Mouse (Mus musculus): ENCODE measurements around the gene Myo16. TPM values are rescaled to one million over a fixed set of nuclear protein-coding genes. Genes with fewer than 3 reads are reported as not detected.

The Myo16 gene
- total RNA-seq, 2 experiments from 2014 or later = 1.7 to 2.7 TPM

DNA sequence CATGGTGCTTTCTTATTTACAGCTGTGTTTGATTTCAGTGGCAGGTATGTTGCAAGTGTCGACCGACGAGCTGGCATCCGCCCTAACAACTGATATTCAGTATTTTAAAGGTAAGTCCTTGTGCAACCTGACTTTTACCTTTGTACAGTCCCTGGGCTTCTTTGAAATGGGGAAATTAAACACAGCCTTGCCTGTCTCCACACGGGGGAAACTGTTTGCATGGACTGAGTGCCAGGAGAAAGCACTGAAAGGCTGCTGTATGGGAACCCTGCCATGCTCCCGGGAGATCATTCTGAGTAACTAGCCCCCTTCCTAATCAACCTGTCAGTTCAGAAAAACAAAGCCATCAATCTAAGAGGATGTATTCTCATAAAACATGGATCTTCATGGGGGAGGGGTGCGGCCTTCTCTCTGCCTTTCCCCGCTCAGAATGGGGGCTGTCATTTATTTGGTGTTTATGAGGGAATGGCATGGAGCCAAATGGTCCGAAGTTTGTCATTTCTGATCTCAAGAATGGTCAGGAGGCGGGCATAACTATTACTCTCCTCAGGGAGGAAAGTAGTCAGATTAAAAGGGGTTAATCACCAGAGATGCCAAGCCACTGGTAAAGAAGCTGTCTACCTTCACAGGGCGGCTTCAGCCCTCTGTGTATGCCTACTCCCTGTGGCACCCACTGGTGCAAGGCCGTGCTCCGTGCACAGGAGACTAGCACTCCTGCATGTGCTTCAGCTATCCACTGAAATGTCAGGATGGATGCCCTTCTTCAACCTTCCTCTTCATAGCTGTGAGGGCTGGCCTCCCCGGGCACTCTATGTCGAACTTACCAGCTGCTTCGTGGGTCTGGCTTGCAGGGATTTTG lies 286.1 kb downstream of the Myo16 start:
- DNase-seq = no peak
- intact Hi-C loops (cut with DNase I; ENCODE audit: low total_unique reads) = loop anchor here (5.0 kb wide), 2 partner anchors 132 to 747 kb away; no protein-coding TSS in a partner anchor

DNA sequence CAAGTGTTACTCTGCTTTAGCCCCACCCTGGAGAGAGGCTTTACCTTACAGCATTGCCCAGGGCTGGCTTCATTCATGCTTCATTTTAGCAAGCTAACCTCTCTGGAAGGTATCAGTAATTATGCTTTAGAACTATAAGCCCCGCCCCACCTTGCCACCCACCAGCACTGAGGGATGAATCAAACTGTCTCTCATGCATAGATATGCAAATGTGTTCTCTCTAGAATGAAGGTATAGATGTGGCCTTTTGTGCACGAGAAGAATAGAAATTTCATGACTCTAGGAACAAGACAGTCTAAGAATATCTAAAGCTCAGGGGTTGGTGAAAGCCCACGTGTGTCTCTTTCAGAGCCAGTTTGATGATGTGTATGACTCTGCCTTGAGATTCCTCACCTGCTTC lies 288.9 kb downstream of the Myo16 start:
- intact Hi-C loops (cut with DNase I; ENCODE audit: low total_unique reads) = loop anchor here (5.0 kb wide), 2 partner anchors 130 to 745 kb away; no protein-coding TSS in a partner anchor
- DNase-seq = no peak

GRCm38 (mm10) chr8:10445011-10445410 lies 291.3 kb downstream of the Myo16 start:
- no peak for DNase-seq
- intact Hi-C loops (cut with DNase I; ENCODE audit: low total_unique reads) = no loop called here

DNA sequence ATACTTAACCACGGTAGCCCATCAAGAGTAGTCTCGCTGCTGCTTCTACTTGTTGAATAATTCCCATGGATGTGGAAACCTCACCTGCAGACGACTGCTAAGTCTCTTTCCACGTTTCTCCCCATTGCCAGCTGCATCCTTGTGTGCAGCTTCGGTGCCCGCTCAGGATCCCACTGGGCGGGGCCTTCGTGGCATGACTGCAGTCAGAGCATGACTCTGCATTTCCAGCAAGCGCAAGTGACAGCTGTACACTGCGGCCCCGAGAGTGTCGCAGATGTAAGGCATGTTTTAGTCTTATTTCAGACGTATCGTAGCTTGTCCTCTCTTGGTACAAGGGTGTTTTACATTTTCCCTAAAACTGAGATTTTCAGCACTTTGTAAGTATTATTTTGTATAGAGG lies 294.8 kb downstream of the Myo16 start:
- intact Hi-C loops (cut with DNase I; ENCODE audit: low total_unique reads) = no loop called here
- peak; percentile 44 for DNase-seq

GRCm38 (mm10) chr8:10453046-10453445 lies 299.3 kb downstream of the Myo16 start:
- intact Hi-C loops (cut with DNase I; ENCODE audit: low total_unique reads) = no loop called here
- DNase-seq = no peak

DNA sequence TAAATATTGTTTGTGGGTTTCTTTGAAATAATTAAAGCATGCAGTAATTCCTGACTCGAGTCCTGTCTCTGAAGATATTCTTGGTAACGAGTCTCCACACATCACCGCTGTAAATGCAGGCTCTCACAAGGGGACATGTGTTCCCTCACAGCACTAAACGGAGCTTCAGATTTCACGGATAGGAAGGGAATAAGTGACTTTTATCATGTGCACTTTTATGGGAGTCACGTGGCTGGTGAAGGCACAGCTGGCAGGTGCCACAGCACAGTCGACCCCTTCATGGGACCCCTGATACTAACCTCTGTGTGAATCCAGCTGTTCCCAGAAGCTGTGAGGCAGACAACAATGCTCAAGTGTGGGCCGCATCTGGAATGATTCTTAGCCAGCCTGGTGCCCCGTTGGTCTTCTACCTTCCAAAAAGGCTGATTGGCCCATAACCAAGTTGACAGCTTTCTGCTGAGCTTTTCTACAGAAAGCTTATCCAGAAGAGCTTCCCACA lies 304.5 kb downstream of the Myo16 start:
- intact Hi-C loops (cut with DNase I; ENCODE audit: low total_unique reads) = no loop called here

DNA sequence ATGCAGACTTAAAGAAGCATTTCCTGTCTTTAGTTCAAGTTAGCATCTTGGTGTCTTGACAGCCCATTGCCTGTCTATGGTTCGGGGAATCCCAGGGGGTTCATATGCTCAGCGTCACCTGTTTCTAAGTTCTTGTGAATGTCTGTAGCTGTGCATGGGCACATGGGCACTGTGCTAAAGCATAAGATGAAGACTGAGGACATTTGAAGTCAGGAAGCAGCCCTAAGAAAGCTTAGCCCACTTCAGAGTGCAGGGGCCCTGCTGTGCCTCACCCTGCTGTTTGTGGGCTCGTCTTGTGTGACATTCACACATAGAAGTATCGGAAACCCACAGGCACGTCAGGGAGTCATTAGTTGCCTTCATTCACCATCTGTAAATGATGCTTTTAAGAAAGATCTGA lies 308.6 kb downstream of the Myo16 start:
- intact Hi-C loops (cut with DNase I; ENCODE audit: low total_unique reads) = no loop called here
- no peak for DNase-seq

More for the DNA sequence above, 304.5 kb downstream of the Myo16 start:
- no peak for DNase-seq

DNA sequence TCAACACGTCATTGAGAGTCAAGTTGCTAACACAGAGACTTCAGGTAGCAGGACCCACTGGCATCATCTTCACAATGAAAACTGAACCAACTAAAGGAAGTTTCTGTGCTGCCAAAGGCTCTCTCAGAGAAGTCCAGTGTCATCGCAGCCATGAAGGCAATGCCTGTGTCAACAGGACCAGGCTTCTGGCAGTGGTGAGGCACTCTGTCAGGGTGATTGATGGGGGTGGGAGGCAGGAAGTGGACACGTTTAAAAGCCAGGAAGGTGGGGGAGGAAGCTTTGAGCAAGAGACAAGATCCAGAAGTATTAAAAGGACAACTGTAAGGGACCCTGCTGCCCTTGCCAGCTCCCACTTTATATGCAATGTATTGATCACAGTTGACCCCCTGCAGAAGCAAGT lies 314.8 kb downstream of the Myo16 start:
- intact Hi-C loops (cut with DNase I; ENCODE audit: low total_unique reads) = no loop called here

GRCm38 (mm10) chr8:10469658-10470057 lies 315.9 kb downstream of the Myo16 start:
- intact Hi-C loops (cut with DNase I; ENCODE audit: low total_unique reads) = no loop called here
- DNase-seq = no peak

More for the DNA sequence above, 314.8 kb downstream of the Myo16 start:
- no peak for DNase-seq

GRCm38 (mm10) chr8:10470280-10470679 lies 316.6 kb downstream of the Myo16 start:
- DNase-seq = no peak
- intact Hi-C loops (cut with DNase I; ENCODE audit: low total_unique reads) = no loop called here

- DNase-seq = no peak
- intact Hi-C loops (cut with DNase I; ENCODE audit: low total_unique reads) = no loop called here
Observed at GRCm38 (mm10) chr8:10472371-10472770, 318.7 kb downstream of the Myo16 start.

DNA sequence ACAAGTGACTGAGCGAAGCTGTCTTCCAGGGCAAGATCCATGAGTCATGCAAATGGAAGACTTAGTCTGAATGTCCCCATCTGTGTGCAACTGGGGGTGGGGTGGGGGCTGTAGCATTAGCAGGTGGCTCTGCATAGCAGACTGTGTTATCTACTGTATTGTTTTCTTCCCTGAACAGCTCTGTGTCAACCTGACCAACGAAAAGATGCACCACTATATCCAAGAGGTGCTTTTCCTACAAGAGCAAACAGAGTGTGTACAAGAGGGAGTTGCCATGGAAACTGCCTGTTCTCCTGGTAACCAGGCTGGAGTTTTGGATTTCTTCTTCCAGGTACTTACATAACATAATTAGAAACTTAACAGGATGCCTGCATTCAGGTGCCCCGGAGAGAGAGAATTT lies 320.7 kb downstream of the Myo16 start:
- intact Hi-C loops (cut with DNase I; ENCODE audit: low total_unique reads) = no loop called here
- no peak for DNase-seq

DNA sequence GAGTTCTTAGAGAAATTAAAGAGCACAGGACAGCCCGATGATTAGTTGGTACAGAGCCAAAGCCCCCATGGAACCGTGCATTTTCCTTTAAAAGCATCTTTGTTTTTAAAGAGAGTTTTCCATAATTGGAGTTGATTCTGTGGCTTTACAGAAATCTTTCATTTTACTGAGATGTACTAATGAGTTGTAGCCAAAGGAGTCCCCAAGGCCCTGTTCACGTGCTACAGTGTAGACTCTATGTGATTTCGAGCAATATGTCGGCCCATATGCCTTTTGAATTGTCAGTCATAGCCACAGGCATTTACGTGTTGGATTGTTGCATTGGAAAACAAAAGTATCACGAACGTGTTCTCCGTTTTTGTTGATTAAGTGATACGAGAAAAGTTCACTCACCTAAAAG lies 325.3 kb downstream of the Myo16 start:
- intact Hi-C loops (cut with DNase I; ENCODE audit: low total_unique reads) = no loop called here
- no peak for DNase-seq

- intact Hi-C loops (cut with DNase I; ENCODE audit: low total_unique reads) = no loop called here
Observed at GRCm38 (mm10) chr8:10480850-10481249, 327.1 kb downstream of the Myo16 start.

DNA sequence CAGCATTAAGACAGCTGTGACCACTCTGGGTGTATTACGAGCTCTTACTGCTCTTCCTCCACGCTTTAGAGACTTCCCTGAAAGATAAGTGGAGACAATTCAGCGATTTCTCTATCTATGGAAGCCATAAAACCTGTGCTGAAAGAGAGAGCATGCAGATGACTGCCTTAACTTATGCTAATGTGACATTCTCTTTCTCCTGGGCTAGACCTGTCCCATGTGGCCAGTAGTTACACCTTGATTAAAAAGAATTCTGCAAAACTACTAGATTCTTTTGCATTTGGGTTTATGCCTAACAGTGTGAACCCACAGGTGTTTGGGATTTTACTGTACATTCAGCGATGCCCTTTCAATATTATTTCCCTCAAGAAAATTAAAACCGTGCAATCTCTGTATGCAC lies 328.4 kb downstream of the Myo16 start:
- intact Hi-C loops (cut with DNase I; ENCODE audit: low total_unique reads) = no loop called here
- DNase-seq = no peak

More at GRCm38 (mm10) chr8:10480850-10481249, 327.1 kb downstream of the Myo16 start:
- no peak for DNase-seq

DNA sequence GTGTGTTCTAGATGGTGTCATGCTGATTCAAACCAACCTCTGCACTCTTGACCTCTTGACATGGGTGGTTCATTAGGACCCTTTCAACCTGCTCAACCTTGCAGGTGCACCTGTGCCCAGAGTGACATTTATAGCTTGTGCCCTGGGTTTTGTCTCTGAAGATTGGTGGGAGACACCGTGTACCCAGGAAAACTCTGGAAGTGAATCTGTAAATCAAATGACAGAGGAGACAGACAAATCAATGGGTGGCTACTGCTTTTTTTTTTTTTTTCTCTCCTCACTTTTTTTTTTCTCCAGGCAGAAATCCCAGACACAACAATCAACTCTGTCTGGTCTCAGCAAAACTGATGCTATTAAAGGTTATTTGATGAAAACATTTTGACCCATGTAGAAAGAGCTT lies 329.2 kb downstream of the Myo16 start:
- intact Hi-C loops (cut with DNase I; ENCODE audit: low total_unique reads) = no loop called here
- no peak for DNase-seq

DNA sequence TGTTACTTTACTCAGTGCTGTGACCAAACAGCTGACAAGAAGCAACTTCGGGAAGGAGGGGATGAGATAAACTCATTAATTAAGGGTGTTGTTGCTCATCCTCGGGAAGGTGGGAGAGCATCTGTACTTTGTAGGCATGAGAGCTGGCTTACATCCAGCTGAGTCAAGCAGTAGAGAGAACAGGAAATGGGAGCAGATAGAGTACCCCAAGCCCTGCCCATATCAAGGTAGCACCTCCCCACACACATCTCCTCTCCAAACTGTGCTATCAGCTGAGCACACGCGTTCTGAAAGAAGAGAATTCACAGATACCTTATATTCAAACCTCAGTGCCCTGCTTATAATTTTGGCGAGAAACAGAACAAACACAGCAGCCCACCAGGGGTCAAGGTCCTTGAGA lies 330.1 kb downstream of the Myo16 start:
- intact Hi-C loops (cut with DNase I; ENCODE audit: low total_unique reads) = no loop called here
- DNase-seq = no peak

GRCm38 (mm10) chr8:10489738-10490419 lies 336.2 kb downstream of the Myo16 start:
- intact Hi-C loops (cut with DNase I; ENCODE audit: low total_unique reads) = no loop called here
- no peak for DNase-seq

- intact Hi-C loops (cut with DNase I; ENCODE audit: low total_unique reads) = no loop called here
- DNase-seq = no peak
Observed at GRCm38 (mm10) chr8:10490420-10490784, 336.7 kb downstream of the Myo16 start.

DNA sequence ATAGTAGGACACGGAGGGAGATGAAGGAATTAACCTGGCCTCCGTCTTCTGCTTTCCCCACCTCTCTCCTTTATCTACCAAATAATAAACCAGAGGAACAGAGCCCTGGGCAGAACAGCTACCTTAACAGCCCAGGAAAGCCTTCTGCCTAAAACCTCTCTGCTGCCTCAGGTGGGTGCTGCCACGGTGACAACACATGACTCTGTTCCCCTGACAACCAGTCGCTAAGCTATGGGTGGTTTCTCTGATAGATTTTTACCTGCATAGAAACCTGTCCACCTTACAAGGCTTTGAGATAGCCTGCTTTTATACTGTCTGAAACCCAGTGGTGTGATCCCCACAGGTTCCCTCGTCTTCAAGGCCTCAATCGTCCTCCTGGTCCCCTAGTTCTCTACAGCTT lies 337.2 kb downstream of the Myo16 start:
- intact Hi-C loops (cut with DNase I; ENCODE audit: low total_unique reads) = no loop called here

DNA sequence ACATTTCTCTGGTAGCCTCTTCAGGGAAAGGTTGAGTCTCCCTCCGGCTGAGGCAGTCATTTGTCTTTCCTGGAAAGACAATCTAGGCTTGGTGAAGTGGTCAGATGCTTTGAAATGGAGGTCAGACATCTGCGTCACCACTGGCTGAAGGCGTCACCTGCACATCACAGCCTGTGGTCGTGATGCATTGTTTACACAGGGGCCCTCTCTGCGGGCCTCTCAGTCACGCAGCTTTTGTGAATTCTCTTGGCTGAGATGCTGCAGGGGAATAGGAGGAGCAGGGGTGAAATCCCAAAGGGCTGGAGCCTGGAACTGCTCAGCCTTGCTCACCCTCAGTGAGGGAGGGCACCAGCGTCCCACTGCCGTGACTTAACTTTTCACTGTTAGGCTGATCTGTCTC lies 346.1 kb downstream of the Myo16 start:
- DNase-seq = no peak
- intact Hi-C loops (cut with DNase I; ENCODE audit: low total_unique reads) = no loop called here

More for the DNA sequence above, 337.2 kb downstream of the Myo16 start:
- no peak for DNase-seq
